Mouse (Mus musculus) hindbrain, embryonic 15.5 days (tissue): ENCODE measurements around the gene Mapkapk3. TPM values are rescaled to one million over a fixed set of nuclear protein-coding genes. Genes with fewer than 3 reads are reported as not detected.

ENCODE experiments used
- ATAC-seq: fragments of 200-750 bp; cut with Nextera tagmentation; 2 replicates; pipeline ENCODE4 v1.8.0; 2017; ENCODE audit warnings: low read depth, moderate number of reproducible peaks, moderate TSS enrichment; ENCODE audit not compliant: low FRiP score
- H3K27ac ChIP-seq: fragments of 300-500 bp; sonication (generic); replicated peaks from 2 replicates; pipeline ENCODE4 v1.5.1; 2015; ENCODE audit warnings: mild to moderate bottlenecking, inconsistent platforms
- H3K27me3 ChIP-seq: fragments of 300-500 bp; sonication (generic); 2 replicates; pipeline ENCODE4 v1.6.1; 2015; ENCODE audit warnings: control low read depth, inconsistent platforms
- H3K36me3 ChIP-seq: fragments of 300-500 bp; sonication (generic); 2 replicates; pipeline ENCODE4 v1.6.1; 2015; ENCODE audit warnings: control low read depth, inconsistent platforms
- H3K4me1 ChIP-seq: fragments of 300-500 bp; sonication (generic); replicated peaks from 2 replicates; pipeline ENCODE4 v1.6.1; 2015; ENCODE audit warnings: control low read depth, inconsistent platforms
- H3K4me2 ChIP-seq: fragments of 300-500 bp; sonication (generic); 2 replicates; pipeline ENCODE4 v1.6.1; 2015; ENCODE audit warnings: moderate library complexity, mild to moderate bottlenecking, inconsistent platforms
- H3K4me3 ChIP-seq: fragments of 300-500 bp; sonication (generic); 2 replicates; pipeline ENCODE4 v1.5.1; 2015; ENCODE audit warnings: mild to moderate bottlenecking, inconsistent platforms
- H3K9ac ChIP-seq: fragments of 300-500 bp; sonication (generic); 2 replicates; pipeline ENCODE4 v1.6.1; 2015; ENCODE audit warnings: inconsistent platforms
- H3K9me3 ChIP-seq: fragments of 300-500 bp; sonication (generic); 2 replicates; pipeline ENCODE4 v1.6.1; 2016; ENCODE audit warnings: control low read depth, inconsistent platforms
- WGBS: fragments of 180-500 bp; shearing (Covaris S2); methylation state at CpG from one replicate; pipeline ENCODE4 v1.1.7; 2015; 5-methylcytosine and 5-hydroxymethylcytosine counted together
- polyA plus RNA-seq: library from polyadenylated mRNA; unstranded; fragments of >200 nt; fragmentation: Nextera tagmentation; extraction: Ambion mirVana; gene quantifications from 2 replicates; pipeline ENCODE4 v1.2.1, GENCODE M21; 2015

Gene Mapkapk3
- polyA plus RNA-seq, 1 experiment from 2014 or later, result 3.0 TPM

GRCm38 (mm10) chr9:107285009-107285408 lies 4.7 kb downstream of the Mapkapk3 start:
- Histone ChIP-seq H3K4me3 (no peak overlapping the region), H3K4me1 (peaks cover 17% of the 10 kb centered on the region), H3K9ac (no peak overlapping the region), H3K4me2 (no peak overlapping the region), H3K36me3 (no peaks in the 10 kb centered on the region), H3K27me3 (peaks cover 6% of the 10 kb centered on the region; the same call in 1 of the 2 replicates), H3K9me3 (no peaks in the 10 kb centered on the region), H3K27ac (no peak overlapping the region)
- no peak for ATAC-seq
- WGBS, result 10% methylated on average over 3 of the region's 3 CpGs

GRCm38 (mm10) chr9:107282951-107283350 lies 6.7 kb downstream of the Mapkapk3 start:
- no peaks in the 10 kb centered on the region for H3K27me3 ChIP-seq
- H3K4me1 ChIP-seq, result peaks cover 26% of the 10 kb centered on the region
- no peak overlapping the region for H3K4me3 ChIP-seq
- H3K36me3 ChIP-seq, result no peaks in the 10 kb centered on the region
- no peaks in the 10 kb centered on the region for H3K9me3 ChIP-seq
- no peak for ATAC-seq
- no peak overlapping the region for H3K9ac ChIP-seq
- no peak overlapping the region for H3K4me2 ChIP-seq
- H3K27ac ChIP-seq, result no peak overlapping the region
- WGBS, result 94% methylated on average over 9 of the region's 9 CpGs

- H3K4me1 ChIP-seq, result peaks cover 28% of the 10 kb centered on the region
- H3K4me3 ChIP-seq, result no peak overlapping the region
- H3K4me2 ChIP-seq, result no peak overlapping the region
- ATAC-seq, result no peak
- WGBS, result 92% methylated on average over 5 of the region's 5 CpGs
- no peak overlapping the region for H3K9ac ChIP-seq
- H3K36me3 ChIP-seq, result no peaks in the 10 kb centered on the region
- no peak overlapping the region for H3K27ac ChIP-seq
- no peaks in the 10 kb centered on the region for H3K9me3 ChIP-seq
- no peaks in the 10 kb centered on the region for H3K27me3 ChIP-seq
Observed at GRCm38 (mm10) chr9:107281241-107281987, 8.3 kb downstream of the Mapkapk3 start.

- H3K4me2 ChIP-seq, result peak overlapping the region; percentile 21; the same call in 1 of the 2 replicates
- H3K4me1 ChIP-seq, result peaks cover 31% of the 10 kb centered on the region
- H3K27ac ChIP-seq, result no peak overlapping the region
- H3K36me3 ChIP-seq, result no peaks in the 10 kb centered on the region
- 52% methylated on average over 13 of the region's 13 CpGs for WGBS
- no peak for ATAC-seq
- no peak overlapping the region for H3K4me3 ChIP-seq
- H3K9ac ChIP-seq, result no peak overlapping the region
- H3K27me3 ChIP-seq, result no peaks in the 10 kb centered on the region
- H3K9me3 ChIP-seq, result no peaks in the 10 kb centered on the region
Observed at GRCm38 (mm10) chr9:107280322-107281027, 9.2 kb downstream of the Mapkapk3 start.

- Histone ChIP-seq H3K4me1 (peaks cover 31% of the 10 kb centered on the region), H3K9me3 (no peaks in the 10 kb centered on the region), H3K27me3 (no peaks in the 10 kb centered on the region), H3K4me3 (no peak overlapping the region), H3K4me2 (peak overlapping the region; percentile 21; the same call in 1 of the 2 replicates), H3K27ac (no peak overlapping the region), H3K36me3 (no peaks in the 10 kb centered on the region), H3K9ac (no peak overlapping the region)
- WGBS, result 35% methylated on average over 16 of the region's 16 CpGs
- ATAC-seq, result no peak
Observed at GRCm38 (mm10) chr9:107279378-107280321, 10.0 kb downstream of the Mapkapk3 start.

- Histone ChIP-seq H3K9ac (no peak overlapping the region), H3K4me1 (peaks cover 31% of the 10 kb centered on the region), H3K9me3 (no peaks in the 10 kb centered on the region), H3K36me3 (no peaks in the 10 kb centered on the region), H3K27me3 (no peaks in the 10 kb centered on the region), H3K4me3 (no peak overlapping the region), H3K27ac (0 out of 2 replicates have a peak overlapping the region, but pooled peaks have one; percentile 3), H3K4me2 (no peak overlapping the region)
- peak; percentile 74 for ATAC-seq
- WGBS, result 47% methylated on average over 8 of the region's 8 CpGs
Observed at GRCm38 (mm10) chr9:107278527-107279377, 10.9 kb downstream of the Mapkapk3 start.

GRCm38 (mm10) chr9:107278126-107278525 lies 11.6 kb downstream of the Mapkapk3 start:
- Histone ChIP-seq H3K9ac (no peak overlapping the region), H3K27ac (0 out of 2 replicates have a peak overlapping the region, but pooled peaks have one; percentile 3), H3K9me3 (no peaks in the 10 kb centered on the region), H3K4me1 (peaks cover 31% of the 10 kb centered on the region), H3K27me3 (no peaks in the 10 kb centered on the region), H3K4me2 (no peak overlapping the region), H3K36me3 (no peaks in the 10 kb centered on the region), H3K4me3 (no peak overlapping the region)
- WGBS, result 36% methylated on average over 4 of the region's 4 CpGs
- ATAC-seq, result no peak; the same call in 1 of the 2 replicates

- Histone ChIP-seq H3K27ac (no peak overlapping the region), H3K4me2 (no peak overlapping the region), H3K4me3 (no peak overlapping the region), H3K27me3 (no peaks in the 10 kb centered on the region), H3K9ac (no peak overlapping the region), H3K4me1 (peaks cover 31% of the 10 kb centered on the region), H3K36me3 (no peaks in the 10 kb centered on the region), H3K9me3 (no peaks in the 10 kb centered on the region)
- no peak for ATAC-seq
- 80% methylated on average over 7 of the region's 7 CpGs for WGBS
Observed at GRCm38 (mm10) chr9:107277603-107278002, 12.1 kb downstream of the Mapkapk3 start.

GRCm38 (mm10) chr9:107275710-107276109 lies 14.0 kb downstream of the Mapkapk3 start:
- no peak overlapping the region for H3K27ac ChIP-seq
- H3K4me2 ChIP-seq, result no peak overlapping the region
- H3K27me3 ChIP-seq, result no peaks in the 10 kb centered on the region
- no peak overlapping the region for H3K4me3 ChIP-seq
- H3K4me1 ChIP-seq, result peaks cover 31% of the 10 kb centered on the region
- H3K36me3 ChIP-seq, result no peaks in the 10 kb centered on the region
- ATAC-seq, result no peak
- WGBS, result 83% methylated on average over 5 of the region's 5 CpGs
- no peak overlapping the region for H3K9ac ChIP-seq
- no peaks in the 10 kb centered on the region for H3K9me3 ChIP-seq

GRCm38 (mm10) chr9:107274751-107275150 lies 14.9 kb downstream of the Mapkapk3 start:
- Histone ChIP-seq H3K4me2 (no peak overlapping the region), H3K4me3 (no peak overlapping the region), H3K27ac (no peak overlapping the region), H3K9ac (no peak overlapping the region), H3K36me3 (no peaks in the 10 kb centered on the region), H3K4me1 (peaks cover 22% of the 10 kb centered on the region), H3K9me3 (no peaks in the 10 kb centered on the region), H3K27me3 (no peaks in the 10 kb centered on the region)
- WGBS, result 72% methylated on average over 6 of the region's 6 CpGs
- ATAC-seq, result no peak

- Histone ChIP-seq H3K4me1 (peaks cover 7% of the 10 kb centered on the region), H3K9ac (no peak overlapping the region), H3K4me2 (no peak overlapping the region), H3K9me3 (no peaks in the 10 kb centered on the region), H3K36me3 (no peaks in the 10 kb centered on the region), H3K27me3 (no peaks in the 10 kb centered on the region), H3K27ac (no peak overlapping the region), H3K4me3 (no peak overlapping the region)
- 74% methylated on average over 10 of the region's 10 CpGs for WGBS
- ATAC-seq, result no peak
Observed at GRCm38 (mm10) chr9:107273184-107273583, 16.5 kb downstream of the Mapkapk3 start.
